Mouse (Mus musculus) CH12.LX (cell line): ENCODE measurements around the gene Plcb3.
A peak's percentile ranks its signal among the peaks of the same experiment; 100 is the strongest.

Source experiments
- EP300 ChIP-seq: IDR thresholded peaks from 2 replicates; pipeline ENCODE4 v1.6.1; 2011; ENCODE audit warnings: low read length, improper control_type of control experiment
- MAZ ChIP-seq: IDR thresholded peaks from 2 replicates; pipeline ENCODE4 v1.6.1; 2012; ENCODE audit warnings: low read depth, mild to moderate bottlenecking, inconsistent platforms, low read length, improper control_type of control experiment, moderate library complexity
- MEF2A ChIP-seq: IDR thresholded peaks from 2 replicates; pipeline ENCODE4 v1.6.1; 2014; ENCODE audit warnings: low read depth, mild to moderate bottlenecking, inconsistent platforms, low read length, improper control_type of control experiment, borderline replicate concordance
- POLR2A ChIP-seq: IDR thresholded peaks from 2 replicates; pipeline ENCODE4 v1.6.1; 2011; ENCODE audit warnings: low read depth, mild to moderate bottlenecking, improper control_type of control experiment, low read length
- POLR2AphosphoS2 ChIP-seq: IDR thresholded peaks from 2 replicates; pipeline ENCODE4 v1.6.1; 2011; ENCODE audit warnings: low read depth, low read length, improper control_type of control experiment
- USF1 ChIP-seq: IDR thresholded peaks from 2 replicates; pipeline ENCODE4 v1.6.1; 2014; ENCODE audit warnings: low read depth, mild to moderate bottlenecking, inconsistent platforms, low read length, improper control_type of control experiment
- USF2 ChIP-seq: conservative IDR thresholded peaks from 2 replicates; pipeline ENCODE4 v1.6.1; 2011; ENCODE audit warnings: low read depth, low read length, improper control_type of control experiment

GRCm38 (mm10) chr19:6911101-6912074, 64.9 kb downstream of the Plcb3 start:
- TF ChIP-seq EP300 = no peak
- TF ChIP-seq POLR2AphosphoS2 = peak; percentile 76
- no peak; the same call in 1 of the 2 replicates for TF ChIP-seq POLR2A
- TF ChIP-seq MEF2A = no peak
- TF ChIP-seq USF2 = no peak
- no peak for TF ChIP-seq USF1
- no peak for TF ChIP-seq MAZ
